Mouse (Mus musculus) hematopoietic multipotent progenitor cell, adult 10-12 weeks (in vitro differentiated cells): ENCODE measurements around the gene Abcb8. TPM values are rescaled to one million over a fixed set of nuclear protein-coding genes. Genes with fewer than 3 reads are reported as not detected.

Experiments
- polyA plus RNA-seq: library from polyadenylated mRNA; stranded (reverse); fragments of >175 nt; gene quantifications from 2 replicates; pipeline ENCODE4 v1.2.3, GENCODE M21; 2012; ENCODE audit warnings: low replicate concordance

Abcb8 gene
- polyA plus RNA-seq = 22.2 and 24.6 TPM in 2 replicates

GRCm38 (mm10) chr5:24393392-24393997 is at the start of gene Abcb8:
TSS of gene Abcb8 (plus strand) at chr5:24393663.

GRCm38 (mm10) chr5:24351278-24351677 is 42.2 kb upstream of the Abcb8 start, which contains the start of gene Kcnh2:
TSS of gene Kcnh2 (minus strand) at chr5:24351604.

GRCm38 (mm10) chr5:24364508-24364907 is 29.0 kb upstream of the Abcb8 start, which contains the start of gene Nos3:
TSS of gene Nos3 (plus strand) at chr5:24364810.

GRCm38 (mm10) chr5:24391864-24392263 is 1.6 kb upstream of the Abcb8 start, which contains the start of gene Atg9b:
TSS of gene Atg9b (minus strand) at chr5:24392143.

GRCm38 (mm10) chr5:24413042-24413693 is 19.7 kb downstream of the Abcb8 start, which contains the start of gene Asic3:
TSS of gene Asic3 (plus strand) at chr5:24413392.

GRCm38 (mm10) chr5:24423129-24424003 is 29.9 kb downstream of the Abcb8 start, which contains the start of the genes Cdk5 and Slc4a2:
TSS of gene Cdk5 (minus strand) at chr5:24423530.
TSS of gene Slc4a2 (plus strand) at chr5:24423837.

GRCm38 (mm10) chr5:24444746-24445427 is 51.4 kb downstream of the Abcb8 start, which contains the start of gene Fastk:
TSS of gene Fastk (minus strand) at chr5:24445287.

GRCm38 (mm10) chr5:24447624-24448298 is 54.3 kb downstream of the Abcb8 start, which contains the start of gene Tmub1:
TSS of gene Tmub1 (minus strand) at chr5:24447854.

GRCm38 (mm10) chr5:24452030-24452690 is 58.7 kb downstream of the Abcb8 start, which contains the start of gene Agap3:
TSS of gene Agap3 (plus strand) at chr5:24452177.

Other genes with a start within 250 kb of the Abcb8 start
- gene Nupl2, start 228.7 kb upstream of the Abcb8 start, polyA plus RNA-seq = 7.4 and 8.7 TPM in 2 replicates
- gene Kcnh2, start 42.1 kb upstream of the Abcb8 start, polyA plus RNA-seq = 2.7 and 3.8 TPM in 2 replicates
- 0.03 and 0.55 TPM in 2 replicates for gene Nos3, start 28.9 kb upstream of the Abcb8 start, polyA plus RNA-seq
- gene Atg9b, start 1.5 kb upstream of the Abcb8 start, polyA plus RNA-seq = 0.76 and 2.1 TPM in 2 replicates
- not detected in 2 replicates for gene Asic3, start 19.7 kb downstream of the Abcb8 start, polyA plus RNA-seq
- gene Cdk5, start 29.9 kb downstream of the Abcb8 start, polyA plus RNA-seq = 24.2 and 29.2 TPM in 2 replicates
- gene Slc4a2, start 30.2 kb downstream of the Abcb8 start, polyA plus RNA-seq = 39.9 and 69.4 TPM in 2 replicates
- gene Fastk, start 51.6 kb downstream of the Abcb8 start, polyA plus RNA-seq = 223 and 290 TPM in 2 replicates
- gene Tmub1, start 54.2 kb downstream of the Abcb8 start, polyA plus RNA-seq = 67.4 and 74.4 TPM in 2 replicates
- gene Agap3, start 58.5 kb downstream of the Abcb8 start, polyA plus RNA-seq = 117 and 125 TPM in 2 replicates
- 0.10 TPM in 1 of 2 replicates, not detected in the other for gene Gbx1, start 133.5 kb downstream of the Abcb8 start, polyA plus RNA-seq
- gene Asb10, start 147.3 kb downstream of the Abcb8 start, polyA plus RNA-seq = 0.12 and 0.15 TPM in 2 replicates
- gene 4931409K22Rik, start 163.1 kb downstream of the Abcb8 start, polyA plus RNA-seq = not detected in 2 replicates
- gene Abcf2, start 183.8 kb downstream of the Abcb8 start, polyA plus RNA-seq = 30.7 and 45.0 TPM in 2 replicates
- 46.0 and 241 TPM in 2 replicates for gene Chpf2, start 193.1 kb downstream of the Abcb8 start, polyA plus RNA-seq
- 0.66 and 1.7 TPM in 2 replicates for gene Smarcd3, start 230.7 kb downstream of the Abcb8 start, polyA plus RNA-seq